Mouse (Mus musculus) heart, postnatal 0 days (tissue): ENCODE data around the gene Nyap1. TPM values are rescaled to one million over a fixed set of nuclear protein-coding genes. Genes with fewer than 3 reads are reported as not detected.

Source experiments
- ATAC-seq: fragments of 200-750 bp; cut with Nextera tagmentation; 2 replicates; pipeline ENCODE4 v1.8.0; 2017; ENCODE audit warnings: low read depth, moderate number of reproducible peaks, moderate library complexity; ENCODE audit not compliant: insufficient read depth
- DNase-seq: peaks from one replicate; pipeline ENCODE4 v3.0.0-alpha.2; 2016; ENCODE audit warnings: low spot score
- H3K27ac ChIP-seq: fragments of 300-500 bp; sonication (generic); 2 replicates; pipeline ENCODE4 v1.5.1; 2014; ENCODE audit warnings: low read depth, mild to moderate bottlenecking
- H3K27me3 ChIP-seq: fragments of 300-500 bp; sonication (generic); 2 replicates; pipeline ENCODE4 v1.6.1; 2014; ENCODE audit warnings: low read length, mixed read lengths; ENCODE audit not compliant: control insufficient read depth, insufficient read depth
- H3K36me3 ChIP-seq: fragments of 300-500 bp; sonication (generic); replicated peaks from 2 replicates; pipeline ENCODE4 v1.6.1; 2014; ENCODE audit warnings: low read length, mixed read lengths; ENCODE audit not compliant: control insufficient read depth, insufficient read depth
- H3K4me1 ChIP-seq: fragments of 300-500 bp; sonication (generic); 2 replicates; pipeline ENCODE4 v1.6.1; 2014; ENCODE audit warnings: antibody characterized with exemption; ENCODE audit not compliant: control insufficient read depth, insufficient read depth
- H3K4me2 ChIP-seq: fragments of 300-500 bp; sonication (generic); 2 replicates; pipeline ENCODE4 v1.6.1; 2014; ENCODE audit warnings: low read depth, mild to moderate bottlenecking, low read length, moderate library complexity
- H3K4me3 ChIP-seq: fragments of 300-500 bp; sonication (generic); 2 replicates; pipeline ENCODE4 v1.5.1; 2014; ENCODE audit warnings: low read depth, low read length
- H3K9ac ChIP-seq: fragments of 300-500 bp; sonication (generic); replicated peaks from 2 replicates; pipeline ENCODE4 v1.6.1; 2014; ENCODE audit warnings: low read depth, low read length, mixed read lengths
- H3K9me3 ChIP-seq: fragments of 300-500 bp; sonication (generic); replicated peaks from 2 replicates; pipeline ENCODE4 v1.6.1; 2016; ENCODE audit warnings: low read length; ENCODE audit not compliant: control insufficient read depth
- CTCF ChIP-seq: IDR thresholded peaks from 2 replicates; pipeline ENCODE4 v1.5.1; 2016; ENCODE audit warnings: antibody characterized with exemption, control low read depth, low read depth
- EP300 ChIP-seq: IDR thresholded peaks from 2 replicates; pipeline ENCODE4 v1.6.1; 2016; ENCODE audit warnings: antibody characterized with exemption, low read depth
- WGBS: fragments of 180-500 bp; shearing (Covaris S2); extraction: QIAGEN DNeasy Blood & Tissue Kit; methylation state at CpG from one replicate; pipeline ENCODE4 v1.1.7; 2014; 5-methylcytosine and 5-hydroxymethylcytosine counted together
- polyA plus RNA-seq: library from polyadenylated mRNA; unstranded; fragments of >200 nt; fragmentation: Nextera tagmentation; extraction: Ambion mirVana; gene quantifications from 2 replicates; pipeline ENCODE4 v1.2.1, GENCODE M21; 2015
- total RNA-seq: library from RNA; depleted of rRNA; stranded (reverse); fragments of >200 nt; gene quantifications from 2 replicates; pipeline ENCODE4 v1.2.3, GENCODE M21; 2014; ENCODE audit warnings: low replicate concordance

The Nyap1 gene
- total and polyA plus RNA-seq, 2 experiments from 2014 or later: 0.56 to 5.8 TPM

GRCm38 (mm10) chr5:137786109-137786942 lies 44.9 kb upstream of the Nyap1 start:
- TF ChIP-seq EP300 (peak; percentile 70), CTCF (no peak)
- peak overlapping the region; percentile 100 for H3K27ac ChIP-seq
- H3K4me1 ChIP-seq: peaks cover 27% of the 10 kb centered on the region
- H3K4me3 ChIP-seq: peak overlapping the region; percentile 95
- no peaks in the 10 kb centered on the region for H3K9me3 ChIP-seq
- peaks cover 31% of the 10 kb centered on the region for H3K36me3 ChIP-seq
- ATAC-seq (peak; percentile 91), DNase-seq (peak; percentile 99)
- H3K4me2 ChIP-seq: peak overlapping the region; percentile 98
- H3K27me3 ChIP-seq: no peaks in the 10 kb centered on the region
- H3K9ac ChIP-seq: peak overlapping the region; percentile 93
- WGBS: under 1% methylated on average over 78 of the region's 79 CpGs

DNA sequence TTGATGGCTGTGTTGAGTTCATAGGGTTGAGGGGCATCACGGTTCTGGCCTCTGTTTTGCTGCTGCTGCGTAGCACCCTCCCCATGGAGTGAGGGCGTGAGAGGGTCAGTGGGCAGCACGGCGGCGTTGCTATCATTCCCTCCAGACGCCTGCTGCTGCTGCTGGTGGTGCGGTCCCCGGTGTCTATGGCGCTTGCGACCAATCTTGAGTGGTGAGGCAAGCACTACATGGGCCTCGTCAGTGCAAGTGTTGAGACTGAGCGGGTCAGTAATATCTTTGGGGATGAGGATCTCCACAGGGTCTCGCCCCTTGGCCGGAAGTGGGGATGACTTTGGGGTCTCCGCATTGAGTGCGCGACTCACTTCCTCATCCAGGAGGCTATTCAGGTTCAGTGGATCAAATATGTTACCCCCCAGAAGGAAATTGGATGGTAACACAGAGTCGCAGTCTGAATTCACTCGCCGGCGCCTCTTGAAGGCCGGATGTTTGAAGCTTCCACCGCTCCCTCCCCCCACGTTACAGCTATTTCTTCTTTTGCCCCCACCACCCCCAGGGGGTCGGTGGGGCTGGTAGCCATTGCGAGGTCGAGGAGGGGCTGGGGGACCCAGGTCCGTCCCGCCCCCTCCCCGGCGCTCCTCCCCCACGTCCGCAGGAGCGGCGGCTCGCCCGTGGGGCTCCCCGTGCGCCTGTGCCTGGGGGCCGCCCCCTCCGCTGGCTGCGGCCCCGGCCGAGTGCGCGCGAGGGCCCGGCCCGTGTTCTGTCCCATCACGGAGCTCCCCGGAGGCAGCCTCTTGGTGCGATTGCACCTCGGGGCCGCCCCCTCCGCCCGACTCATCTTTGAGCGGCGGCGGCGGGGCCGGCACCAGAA lies 44.0 kb upstream of the Nyap1 start:
- H3K4me1 ChIP-seq: peaks cover 27% of the 10 kb centered on the region
- peak overlapping the region; percentile 98 for H3K4me2 ChIP-seq
- no peak for TF ChIP-seq CTCF
- no peak for TF ChIP-seq EP300
- peak overlapping the region; percentile 100 for H3K27ac ChIP-seq
- peak overlapping the region; percentile 95 for H3K4me3 ChIP-seq
- no peaks in the 10 kb centered on the region for H3K9me3 ChIP-seq
- peak overlapping the region; percentile 93 for H3K9ac ChIP-seq
- peaks cover 40% of the 10 kb centered on the region for H3K36me3 ChIP-seq
- ATAC-seq: 0 out of 2 replicates have a peak, but pooled peaks have one; percentile 1
- no peaks in the 10 kb centered on the region for H3K27me3 ChIP-seq
- 3% methylated on average over 60 of the region's 62 CpGs for WGBS
- no peak for DNase-seq

DNA sequence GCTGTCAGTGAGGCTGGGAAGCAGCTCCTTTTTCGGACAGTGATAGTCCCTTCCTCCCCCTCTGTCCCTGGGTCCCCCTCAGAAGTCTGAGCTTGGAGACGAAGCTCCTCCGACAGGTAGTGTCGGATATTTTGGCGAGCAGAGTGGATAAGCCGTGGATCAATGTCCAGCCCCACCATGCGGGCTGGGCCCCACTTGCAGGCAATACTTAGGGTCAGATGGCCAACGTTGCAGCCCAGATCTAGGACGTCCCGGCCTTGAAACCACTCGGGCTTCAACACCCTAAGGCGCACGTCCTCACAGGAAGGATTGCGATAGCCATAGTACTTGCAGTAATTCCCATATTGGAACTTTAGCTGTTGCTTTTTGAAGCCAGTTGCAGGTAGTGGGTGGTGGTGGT lies 43.1 kb upstream of the Nyap1 start:
- H3K27ac ChIP-seq: no peak overlapping the region

GRCm38 (mm10) chr5:137783901-137784540 lies 42.6 kb upstream of the Nyap1 start:
- no peak overlapping the region for H3K27ac ChIP-seq
- H3K4me1 ChIP-seq: peaks cover 34% of the 10 kb centered on the region
- peak overlapping the region; percentile 93 for H3K9ac ChIP-seq
- peaks cover 42% of the 10 kb centered on the region for H3K36me3 ChIP-seq
- no peaks in the 10 kb centered on the region for H3K27me3 ChIP-seq
- H3K4me2 ChIP-seq: peak overlapping the region; percentile 98
- DNase-seq: no peak
- H3K9me3 ChIP-seq: no peaks in the 10 kb centered on the region
- TF ChIP-seq CTCF (no peak), EP300 (no peak)
- WGBS: 53% methylated on average over 9 of the region's 9 CpGs
- no peak for ATAC-seq
- H3K4me3 ChIP-seq: peak overlapping the region; percentile 95

More for the DNA sequence above, 43.1 kb upstream of the Nyap1 start:
- Histone ChIP-seq H3K27me3 (no peaks in the 10 kb centered on the region), H3K4me2 (peak overlapping the region; percentile 98), H3K36me3 (peaks cover 42% of the 10 kb centered on the region), H3K4me3 (peak overlapping the region; percentile 95), H3K9ac (peak overlapping the region; percentile 93), H3K4me1 (peaks cover 32% of the 10 kb centered on the region), H3K9me3 (no peaks in the 10 kb centered on the region)
- no peak for ATAC-seq
- no peak for DNase-seq
- WGBS: 69% methylated on average over 14 of the region's 14 CpGs
- TF ChIP-seq EP300 (no peak), CTCF (no peak)

GRCm38 (mm10) chr5:137782776-137783522 lies 41.5 kb upstream of the Nyap1 start:
- Histone ChIP-seq H3K9me3 (no peaks in the 10 kb centered on the region), H3K27me3 (no peaks in the 10 kb centered on the region), H3K4me1 (peaks cover 35% of the 10 kb centered on the region), H3K36me3 (peaks cover 42% of the 10 kb centered on the region), H3K4me2 (peak overlapping the region; percentile 98; the same call in 1 of the 2 replicates), H3K9ac (peak overlapping the region; percentile 32; the same call in 1 of the 2 replicates), H3K27ac (no peak overlapping the region), H3K4me3 (no peak overlapping the region)
- DNase-seq (no peak), ATAC-seq (no peak)
- TF ChIP-seq CTCF (no peak), EP300 (no peak)
- WGBS: 80% methylated on average over 13 of the region's 13 CpGs
